Mouse (Mus musculus) heart, adult 8-10 months (tissue): ENCODE measurements around the gene Ramp1. TPM values are rescaled to one million over a fixed set of nuclear protein-coding genes. Genes with fewer than 3 reads are reported as not detected.

ENCODE experiments used
- DNase-seq: peaks from one replicate; pipeline ENCODE4 v3.0.0; 2022; ENCODE audit warnings: low spot score
- total RNA-seq, 4 experiments: library from RNA; stranded (reverse); gene quantifications; 2 replicates each; pipeline ENCODE4 v1.2.4; 2022

Gene Ramp1
- total RNA-seq, 4 experiments from 2014 or later = 3.4 to 5.1 (median 4.5) TPM

DNA sequence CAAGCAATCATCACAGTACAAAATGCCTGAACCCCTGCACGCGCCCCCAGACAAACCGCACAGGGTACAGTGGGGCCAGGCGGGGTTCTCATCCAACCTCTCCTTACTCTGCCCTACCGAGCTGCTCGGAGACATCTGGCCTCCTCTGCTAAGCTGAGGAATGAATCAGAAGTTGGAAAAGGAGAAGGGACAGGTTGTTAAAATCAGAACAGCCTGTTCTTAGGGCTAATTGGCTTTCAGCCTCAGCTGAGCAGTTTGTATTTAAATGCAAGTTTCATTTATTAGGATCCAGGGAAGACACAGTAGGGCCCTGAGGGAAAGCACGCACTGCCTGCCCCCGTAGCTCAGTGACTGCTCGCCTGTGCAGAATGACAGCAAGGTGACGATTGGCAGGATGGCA lies 20.2 kb downstream of the Ramp1 start:
- DNase-seq = no peak

- no peak for DNase-seq
Observed at GRCm38 (mm10) chr1:91201122-91201521, 21.5 kb downstream of the Ramp1 start.

DNA sequence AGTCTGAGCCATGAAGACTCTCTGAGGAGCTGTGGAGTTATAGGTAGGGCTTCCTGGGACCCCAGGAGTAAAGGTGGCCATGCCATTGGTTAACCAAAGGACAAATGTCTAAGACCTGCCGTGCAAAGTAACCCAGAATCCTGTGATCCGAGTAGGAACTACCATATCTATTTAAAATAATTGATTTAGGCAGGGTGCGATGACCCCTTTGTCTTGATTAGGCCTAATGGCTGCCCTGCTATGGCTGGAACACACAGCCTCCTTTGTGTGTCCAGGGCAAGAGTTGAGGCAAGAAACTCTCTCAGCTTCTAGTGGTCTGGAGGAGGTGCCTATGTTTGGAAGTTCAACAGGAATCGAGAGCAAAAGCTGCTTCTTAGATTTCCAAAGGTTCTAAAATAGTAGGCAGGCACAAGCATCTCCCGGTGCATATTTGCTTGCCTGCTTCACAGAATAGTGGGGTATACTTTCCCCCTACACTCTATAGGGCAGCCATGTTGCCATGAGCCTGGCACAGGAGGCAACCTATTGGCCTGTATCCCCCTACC lies 24.7 kb downstream of the Ramp1 start:
- no peak for DNase-seq

- no peak for DNase-seq
Observed at GRCm38 (mm10) chr1:91205651-91206050, 26.0 kb downstream of the Ramp1 start.

DNA sequence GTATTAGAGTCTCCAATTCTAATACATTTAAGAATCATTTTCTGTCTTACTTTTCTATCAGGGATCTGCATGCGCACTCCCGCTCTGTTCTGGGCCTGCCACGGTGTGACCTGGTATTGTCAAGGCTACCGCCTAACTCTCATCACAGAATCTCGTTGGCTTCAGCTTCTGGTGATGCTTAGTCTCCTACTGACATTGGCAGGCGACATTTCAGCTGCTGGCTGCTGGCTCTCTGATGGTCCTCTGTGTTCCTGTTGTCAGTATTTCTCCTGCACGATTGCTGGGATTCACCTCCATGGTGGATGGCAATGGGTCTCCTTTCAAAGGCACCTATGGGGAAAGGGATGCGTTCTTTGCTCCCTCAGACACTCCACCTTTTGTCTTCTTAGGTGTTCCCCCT lies 26.7 kb downstream of the Ramp1 start:
- DNase-seq = no peak

- DNase-seq = no peak
Observed at GRCm38 (mm10) chr1:91206873-91207272, 27.3 kb downstream of the Ramp1 start.

DNA sequence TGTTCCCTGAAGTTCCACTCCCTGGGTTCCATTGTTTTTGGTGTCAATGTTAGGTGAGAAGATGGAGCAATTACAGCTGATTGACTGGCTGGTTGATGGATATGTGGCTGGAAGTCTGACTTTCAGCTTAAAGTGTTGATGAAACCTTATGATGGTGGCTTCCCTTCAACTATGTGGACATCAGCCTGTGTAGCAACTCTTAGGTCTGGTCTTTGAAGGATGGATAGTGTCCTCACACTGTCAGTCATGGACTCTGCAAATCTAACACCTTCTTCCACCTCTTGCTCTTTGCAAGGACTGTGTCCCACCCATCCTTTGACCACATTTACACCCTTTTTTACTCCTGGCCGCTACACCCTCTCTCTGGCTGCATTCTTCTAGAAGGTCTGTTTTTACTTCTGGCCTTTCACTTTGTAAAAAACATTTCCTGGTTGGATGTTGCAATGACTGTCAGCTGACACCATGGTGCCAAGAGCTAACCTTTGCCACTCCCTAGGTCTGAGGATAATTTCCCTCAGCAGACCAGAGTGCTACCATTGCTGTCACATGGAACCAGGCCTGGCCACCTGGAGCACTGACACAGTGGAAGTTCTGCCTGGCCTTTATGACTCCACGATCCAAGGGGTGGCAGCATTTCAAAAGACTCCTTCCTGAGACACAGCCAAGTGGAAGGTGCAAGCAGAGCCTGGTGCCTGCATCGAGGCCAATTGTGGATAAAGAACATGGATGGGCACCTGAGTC lies 27.9 kb downstream of the Ramp1 start:
- DNase-seq = no peak

GRCm38 (mm10) chr1:91209343-91209742 lies 29.7 kb downstream of the Ramp1 start:
- DNase-seq = peak; percentile 40

- peak; percentile 64 for DNase-seq
Observed at GRCm38 (mm10) chr1:91209785-91210184, 30.2 kb downstream of the Ramp1 start.

- peak; percentile 40 for DNase-seq
Observed at GRCm38 (mm10) chr1:91211099-91211498, 31.5 kb downstream of the Ramp1 start.

GRCm38 (mm10) chr1:91211591-91212008 lies 32.0 kb downstream of the Ramp1 start:
- no peak for DNase-seq

DNA sequence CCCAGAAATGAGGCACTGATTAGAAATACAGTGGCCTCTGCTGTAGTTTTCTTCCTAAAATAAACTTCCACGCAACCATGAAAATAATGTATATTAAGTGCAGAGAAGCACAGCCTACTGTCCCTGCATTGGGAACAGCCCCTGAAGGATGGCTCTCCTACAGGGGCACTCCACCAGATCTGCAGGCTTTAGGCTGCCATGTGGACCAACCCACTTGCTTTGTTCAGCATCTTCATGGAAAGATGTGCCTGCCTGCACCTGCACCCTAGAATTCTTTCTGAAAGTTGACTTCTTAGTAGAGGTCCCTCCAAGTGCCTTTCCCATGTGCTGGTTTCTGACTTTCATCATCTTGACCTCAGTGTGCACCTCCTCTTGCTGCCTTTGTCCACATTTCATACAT lies 35.6 kb downstream of the Ramp1 start:
- DNase-seq = no peak

- no peak for DNase-seq
Observed at GRCm38 (mm10) chr1:91215981-91216380, 36.4 kb downstream of the Ramp1 start.

GRCm38 (mm10) chr1:91216504-91217267 lies 37.1 kb downstream of the Ramp1 start:
- DNase-seq = peak; percentile 63

DNA sequence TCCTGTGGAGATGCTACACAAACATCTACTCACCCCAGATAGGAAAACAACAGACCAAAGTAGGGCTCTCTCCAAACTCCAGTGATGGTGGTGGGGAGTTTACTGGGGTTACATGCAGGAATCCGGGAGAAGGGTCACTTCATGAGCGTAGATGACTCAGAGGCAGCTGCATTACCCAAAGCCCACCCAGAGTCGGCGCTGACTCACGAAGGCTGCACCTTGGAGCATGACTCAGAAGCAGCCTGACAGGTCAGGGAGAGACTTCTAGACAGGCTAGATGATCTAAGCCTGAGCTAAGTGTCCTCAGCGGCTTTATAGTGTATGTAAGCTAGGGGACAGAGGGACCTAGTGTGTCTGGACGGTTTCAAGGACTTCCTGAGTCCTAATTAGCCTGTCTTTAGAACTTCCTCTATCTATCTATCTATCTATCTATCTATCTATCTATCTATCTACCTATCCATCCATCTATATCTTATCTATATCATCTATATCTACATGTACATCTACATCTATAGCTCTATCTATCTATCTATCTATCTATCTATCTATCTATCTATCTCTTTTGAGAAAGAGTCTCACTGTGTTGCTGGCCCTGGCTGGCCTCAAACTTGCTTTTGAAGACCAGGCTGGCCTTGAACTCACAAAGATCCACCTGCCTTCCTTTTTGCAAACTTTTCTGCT lies 40.2 kb downstream of the Ramp1 start:
- no peak for DNase-seq

- DNase-seq = no peak
Observed at GRCm38 (mm10) chr1:91220322-91220672, 40.7 kb downstream of the Ramp1 start.

GRCm38 (mm10) chr1:91226562-91226961 lies 46.9 kb downstream of the Ramp1 start:
- no peak for DNase-seq

DNA sequence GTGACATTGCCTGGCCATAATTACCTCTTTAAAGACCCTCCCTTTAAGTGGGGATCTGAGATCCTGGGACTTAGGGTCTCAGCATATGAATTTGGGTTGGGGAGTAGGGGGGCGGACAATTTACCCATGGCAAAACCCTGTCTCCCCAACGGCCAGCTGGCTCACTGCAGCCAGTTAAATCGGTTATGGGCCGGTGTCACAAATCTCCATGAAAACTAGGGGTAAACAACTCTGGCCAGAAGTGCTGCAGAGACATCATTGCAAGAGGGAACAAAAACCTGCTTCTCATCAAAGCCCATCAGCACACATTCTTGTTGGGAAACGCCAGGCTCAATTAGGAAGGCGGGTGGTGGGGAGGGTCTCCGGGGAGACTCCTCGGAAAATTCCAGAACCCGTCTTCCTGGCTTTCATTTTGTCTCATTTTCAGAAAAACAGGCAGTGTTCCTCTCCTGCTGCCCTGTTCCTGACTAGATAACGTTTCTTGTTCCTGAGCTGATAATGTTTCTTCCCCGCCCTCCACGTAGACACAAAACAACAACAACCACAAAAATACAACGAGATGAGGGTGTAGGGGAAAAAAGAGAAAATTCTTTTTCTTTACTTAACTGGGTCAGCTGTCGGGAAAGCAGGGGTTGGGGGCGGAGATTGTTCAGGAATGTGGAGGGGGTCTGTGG lies 47.9 kb downstream of the Ramp1 start:
- no peak for DNase-seq

GRCm38 (mm10) chr1:91231142-91231541 lies 51.5 kb downstream of the Ramp1 start:
- DNase-seq = no peak

GRCm38 (mm10) chr1:91231896-91232295 lies 52.3 kb downstream of the Ramp1 start:
- DNase-seq = no peak

- no peak for DNase-seq
Observed at GRCm38 (mm10) chr1:91235395-91235794, 55.8 kb downstream of the Ramp1 start.

- DNase-seq = no peak
Observed at GRCm38 (mm10) chr1:91237676-91238075, 58.1 kb downstream of the Ramp1 start.
